Mouse (Mus musculus) thymus, postnatal 25 days (tissue): ENCODE measurements around the gene Sema7a.

Source experiments
- DNase-seq: peaks from one replicate; pipeline ENCODE4 v3.0.0; 2022

Sema7a gene

GRCm38 (mm10) chr9:57939431-57940348, at the start of gene Sema7a:
Gene Sema7a, plus strand, starts transcription at chr9:57940112.
- DNase-seq: peak; percentile 90

- DNase-seq: no peak
These were observed 39.4 kb upstream of the Sema7a start for GRCm38 (mm10) chr9:57900478-57900877.

DNA sequence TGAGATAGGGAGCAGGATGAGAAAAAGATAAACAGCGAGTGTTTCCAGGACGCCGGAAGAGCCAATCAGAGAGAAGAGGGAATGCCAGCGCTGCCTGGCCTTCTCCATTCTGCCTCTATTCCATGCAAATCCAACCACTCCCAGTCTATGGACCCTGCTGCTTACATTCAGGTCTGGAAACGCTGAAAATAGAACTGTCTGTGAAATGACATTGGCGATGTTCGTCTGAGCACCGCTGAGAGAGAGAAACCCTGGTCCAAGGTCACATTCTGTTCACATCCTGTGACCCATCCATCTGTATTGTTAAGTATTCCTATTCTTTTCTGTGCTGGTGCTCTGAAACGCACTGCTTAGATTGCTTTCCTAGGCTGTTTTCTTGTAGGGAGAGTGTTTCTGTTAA, 38.7 kb upstream of the Sema7a start:
- no peak for DNase-seq

DNA sequence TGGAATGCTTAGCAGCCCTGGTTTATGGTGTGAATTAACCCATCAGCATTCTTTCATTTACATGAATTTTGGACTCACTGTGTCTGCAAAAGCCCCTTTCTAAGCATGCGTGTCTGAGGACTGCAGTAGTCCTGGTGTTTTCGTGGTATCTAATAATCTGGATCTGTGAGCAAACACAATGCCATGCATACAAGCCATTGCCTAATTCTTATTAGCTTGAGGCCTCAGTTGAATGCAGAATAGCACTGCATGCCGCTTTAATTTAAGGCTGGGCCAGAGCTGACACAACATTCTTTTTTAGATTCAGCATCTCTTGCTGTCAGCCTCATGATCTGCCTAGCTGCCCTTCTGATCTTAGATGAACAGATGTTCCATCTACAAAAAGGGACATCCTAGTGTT, 38.3 kb upstream of the Sema7a start:
- DNase-seq: no peak

GRCm38 (mm10) chr9:57902132-57902531, 37.8 kb upstream of the Sema7a start:
- DNase-seq: no peak

DNA sequence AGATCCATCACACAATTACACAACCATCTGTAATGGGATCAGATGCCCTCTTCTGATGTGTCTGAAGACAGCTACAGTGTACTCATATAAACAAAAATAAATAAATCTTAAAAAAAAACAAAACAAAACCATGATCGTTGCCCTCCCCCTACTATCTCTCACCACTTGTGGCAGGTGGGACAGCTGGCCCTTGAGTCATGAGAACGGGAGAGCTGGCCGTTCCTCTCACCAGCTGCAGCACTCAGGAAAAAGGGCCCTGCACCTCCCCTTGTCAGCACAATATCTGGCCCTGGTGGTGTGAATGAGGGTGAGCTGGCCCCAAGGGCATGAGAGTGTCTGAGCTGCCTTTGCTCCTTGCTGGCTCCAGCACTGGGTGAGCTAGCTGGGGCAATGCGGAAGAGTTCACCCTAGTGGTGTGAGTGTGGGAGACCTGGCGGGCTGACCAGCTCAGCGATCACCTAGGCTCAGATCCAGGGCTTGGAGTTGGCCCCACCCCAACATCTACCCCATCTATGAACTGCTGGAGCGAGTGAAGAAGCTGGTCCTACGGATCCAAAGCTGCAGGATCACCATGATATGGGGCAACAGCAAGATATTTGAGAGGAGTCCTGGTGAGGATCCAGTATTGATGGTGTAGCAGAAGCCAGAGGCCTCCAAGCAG, 36.2 kb upstream of the Sema7a start:
- DNase-seq: no peak

DNA sequence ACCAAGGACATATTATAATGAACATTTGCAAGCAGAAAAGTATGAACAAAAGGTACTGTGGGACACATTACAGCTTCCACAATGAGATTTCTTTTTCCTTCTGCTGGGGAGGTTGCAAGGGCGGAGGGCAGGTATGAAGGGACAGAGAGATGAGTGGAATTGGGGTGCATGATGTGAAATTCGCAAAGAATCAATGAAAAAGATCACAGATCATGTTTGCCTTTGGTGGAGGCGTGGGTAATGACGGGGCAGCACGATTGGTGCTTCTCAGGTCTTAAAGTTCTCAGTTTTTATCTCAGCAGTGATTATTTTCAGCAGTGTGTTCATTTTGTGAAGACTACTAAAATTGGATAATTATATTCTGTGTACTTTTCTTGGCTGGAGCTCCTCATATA, 35.7 kb upstream of the Sema7a start:
- DNase-seq: no peak

GRCm38 (mm10) chr9:57907206-57907605, 32.7 kb upstream of the Sema7a start:
- no peak for DNase-seq

DNA sequence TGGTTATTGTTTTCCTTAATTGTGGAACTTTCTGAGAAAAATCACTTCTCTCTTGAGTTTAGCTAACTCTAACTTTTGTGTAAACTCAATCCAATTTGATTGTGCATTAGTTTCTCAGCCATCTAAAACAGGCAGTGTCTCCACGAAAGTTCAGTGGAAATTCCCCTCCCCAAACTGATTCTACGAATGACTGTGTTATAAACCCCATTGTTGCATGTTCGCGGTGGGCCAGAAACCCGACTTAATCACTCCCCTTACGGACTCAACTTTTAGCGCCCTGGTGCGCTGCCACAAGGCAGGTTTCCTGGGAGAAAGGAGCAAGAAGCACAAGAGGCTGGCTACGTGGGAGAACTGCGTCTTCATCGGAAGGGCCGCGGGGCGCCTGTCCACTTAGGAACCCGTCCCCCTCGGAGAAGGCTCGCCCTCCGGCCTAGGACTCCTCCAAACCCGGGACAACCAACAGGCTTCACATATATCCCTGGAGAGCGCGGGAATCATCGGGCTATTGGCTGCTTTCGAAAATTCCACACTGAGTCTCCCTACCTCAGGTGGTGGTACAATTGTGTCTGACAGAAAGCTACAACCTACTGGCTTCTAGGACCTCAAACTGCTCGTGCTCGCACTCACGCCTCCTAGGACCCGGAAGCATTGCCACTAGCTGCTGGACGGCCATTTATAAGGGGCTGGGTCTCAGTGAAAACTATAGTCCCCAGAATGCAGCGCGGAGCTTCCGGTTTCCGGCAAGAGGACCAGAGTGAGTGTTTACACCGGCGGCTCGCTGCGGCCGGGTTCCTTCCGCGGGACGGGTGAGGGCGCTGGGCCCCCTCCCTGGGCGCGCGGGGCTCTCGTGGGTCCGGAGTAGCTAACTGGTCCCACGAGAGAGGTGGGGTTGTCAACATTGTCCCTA, 29.4 kb upstream of the Sema7a start, which contains the start of gene Ubl7:
Ubl7 (plus strand) TSS at position 726 of the 907 bp plus-strand sequence.
- peak; percentile 91 for DNase-seq

GRCm38 (mm10) chr9:57912571-57912970, 27.3 kb upstream of the Sema7a start:
- no peak for DNase-seq

DNA sequence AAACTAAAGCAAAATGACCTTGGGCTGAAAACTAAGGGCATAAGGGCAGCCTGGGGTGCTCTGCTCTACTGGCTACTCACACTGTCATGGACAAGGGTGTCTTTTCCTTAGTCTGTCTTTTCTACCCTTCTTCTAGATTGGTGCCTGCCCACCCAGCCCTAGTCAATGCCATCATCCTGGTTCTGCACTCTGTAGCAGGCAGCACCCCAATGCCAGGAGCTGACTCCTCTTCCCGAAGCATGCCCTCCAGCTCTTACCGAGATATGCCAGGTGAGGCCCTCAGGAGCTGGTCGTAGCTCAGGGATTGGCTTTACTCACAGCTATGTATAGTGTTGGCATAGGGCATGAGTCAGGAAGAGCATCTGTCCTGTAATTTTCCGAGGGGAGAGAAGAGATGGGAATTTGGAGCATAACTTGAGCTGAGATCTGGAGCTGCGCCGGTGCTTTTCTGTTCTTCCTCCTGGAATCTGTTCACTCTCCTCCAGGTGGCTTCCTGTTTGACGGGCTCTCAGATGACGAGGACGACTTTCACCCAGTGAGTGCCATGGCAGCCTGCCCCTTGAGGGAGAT, 18.3 kb upstream of the Sema7a start:
- no peak for DNase-seq

DNA sequence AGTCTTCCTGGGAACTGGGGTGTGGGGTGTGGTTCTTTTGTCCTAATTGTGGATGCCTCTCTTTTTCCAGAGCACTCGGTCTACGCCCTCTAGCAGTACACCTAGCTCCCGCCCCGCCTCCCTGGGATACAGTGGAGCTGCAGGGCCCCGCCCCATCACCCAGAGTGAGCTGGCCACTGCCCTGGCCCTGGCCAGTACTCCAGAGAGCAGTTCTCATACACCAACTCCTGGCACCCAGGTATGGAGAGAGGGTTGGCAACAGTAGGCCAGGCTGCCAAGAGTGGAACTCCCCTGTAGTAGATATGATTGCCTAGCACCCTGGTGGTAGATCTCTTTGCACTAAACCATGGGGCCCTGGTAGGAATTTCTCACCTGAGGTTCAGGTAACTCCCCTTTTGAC, 17.5 kb upstream of the Sema7a start:
- DNase-seq: no peak

DNA sequence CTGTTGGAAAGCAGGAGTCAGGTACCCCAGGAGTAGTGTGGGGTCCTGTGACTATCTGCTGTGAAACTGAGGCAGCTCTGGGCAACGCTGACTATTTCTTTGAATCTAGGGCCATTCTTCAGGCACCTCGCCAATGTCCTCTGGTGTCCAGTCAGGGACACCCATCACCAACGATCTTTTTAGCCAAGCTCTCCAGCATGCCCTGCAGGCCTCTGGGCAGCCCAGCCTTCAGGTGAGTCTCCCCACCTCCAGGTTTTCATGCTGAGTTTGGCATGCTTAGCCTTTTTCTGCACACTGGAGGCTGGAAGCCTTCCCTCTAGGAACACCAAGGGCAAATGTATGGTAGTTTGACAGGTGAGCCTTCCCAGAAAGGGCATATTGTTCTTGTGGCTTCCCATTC, 16.9 kb upstream of the Sema7a start:
- DNase-seq: no peak

GRCm38 (mm10) chr9:57931166-57931767, 8.6 kb upstream of the Sema7a start:
- no peak for DNase-seq

DNA sequence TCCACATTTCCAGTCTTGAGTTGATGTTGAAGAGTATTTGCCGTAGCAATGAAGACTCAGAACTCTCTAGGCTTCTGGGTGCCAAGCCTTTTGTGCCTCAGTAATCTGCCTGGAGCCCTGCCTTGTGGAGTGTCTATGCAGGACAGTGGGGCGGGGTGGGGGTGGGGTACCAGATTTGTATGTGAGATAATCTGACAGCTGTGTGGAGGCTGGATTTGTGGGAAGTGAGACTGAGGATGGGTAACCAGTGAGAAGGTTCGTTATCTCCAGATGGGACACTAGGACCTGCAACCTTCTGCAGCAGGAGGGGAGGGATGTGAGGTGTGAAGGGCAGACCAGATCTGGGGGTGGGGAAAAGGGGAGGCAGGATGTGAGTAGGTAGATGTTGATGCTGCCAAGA, 7.7 kb upstream of the Sema7a start:
- no peak for DNase-seq

GRCm38 (mm10) chr9:57932831-57933602, 6.9 kb upstream of the Sema7a start:
- DNase-seq: no peak

DNA sequence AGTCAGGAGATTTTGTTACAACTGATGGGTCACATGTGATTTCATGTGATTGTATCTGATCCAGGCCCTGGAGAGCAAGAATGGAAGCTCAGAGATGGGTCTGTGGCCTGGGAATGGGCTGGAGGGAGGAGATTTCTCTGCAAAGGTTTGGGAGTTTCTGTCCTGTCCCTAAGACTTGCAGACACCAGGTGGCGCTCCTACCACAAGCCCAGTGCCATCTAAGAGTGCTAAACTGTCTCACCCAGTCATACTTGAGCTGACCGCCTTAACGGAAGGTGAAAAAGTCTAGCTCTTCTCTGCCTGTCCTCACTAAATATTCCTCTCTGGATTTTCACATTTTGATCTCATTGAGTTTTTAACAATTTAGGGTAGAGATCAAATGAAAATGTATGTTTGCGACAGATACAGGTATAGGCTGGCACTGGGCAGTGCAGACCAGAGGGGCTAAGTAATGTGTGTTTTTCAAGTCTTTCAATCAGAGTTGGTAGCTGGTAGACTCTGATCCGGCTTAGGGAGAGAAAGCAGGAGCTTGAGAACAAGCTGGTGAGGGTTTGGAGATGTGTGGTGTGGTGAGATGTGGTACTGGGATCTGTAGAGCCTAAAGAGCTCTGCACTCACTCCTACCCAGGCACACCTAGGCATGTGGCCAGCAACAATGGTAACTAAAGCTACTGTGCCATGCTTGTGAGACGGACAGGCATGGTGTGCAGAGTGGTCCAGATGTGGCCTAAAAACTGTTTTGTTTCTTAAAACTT, 4.1 kb upstream of the Sema7a start:
- DNase-seq: peak; percentile 92

GRCm38 (mm10) chr9:57937171-57937570, 2.7 kb upstream of the Sema7a start:
- no peak for DNase-seq

GRCm38 (mm10) chr9:57937651-57938050, 2.3 kb upstream of the Sema7a start:
- no peak for DNase-seq

DNA sequence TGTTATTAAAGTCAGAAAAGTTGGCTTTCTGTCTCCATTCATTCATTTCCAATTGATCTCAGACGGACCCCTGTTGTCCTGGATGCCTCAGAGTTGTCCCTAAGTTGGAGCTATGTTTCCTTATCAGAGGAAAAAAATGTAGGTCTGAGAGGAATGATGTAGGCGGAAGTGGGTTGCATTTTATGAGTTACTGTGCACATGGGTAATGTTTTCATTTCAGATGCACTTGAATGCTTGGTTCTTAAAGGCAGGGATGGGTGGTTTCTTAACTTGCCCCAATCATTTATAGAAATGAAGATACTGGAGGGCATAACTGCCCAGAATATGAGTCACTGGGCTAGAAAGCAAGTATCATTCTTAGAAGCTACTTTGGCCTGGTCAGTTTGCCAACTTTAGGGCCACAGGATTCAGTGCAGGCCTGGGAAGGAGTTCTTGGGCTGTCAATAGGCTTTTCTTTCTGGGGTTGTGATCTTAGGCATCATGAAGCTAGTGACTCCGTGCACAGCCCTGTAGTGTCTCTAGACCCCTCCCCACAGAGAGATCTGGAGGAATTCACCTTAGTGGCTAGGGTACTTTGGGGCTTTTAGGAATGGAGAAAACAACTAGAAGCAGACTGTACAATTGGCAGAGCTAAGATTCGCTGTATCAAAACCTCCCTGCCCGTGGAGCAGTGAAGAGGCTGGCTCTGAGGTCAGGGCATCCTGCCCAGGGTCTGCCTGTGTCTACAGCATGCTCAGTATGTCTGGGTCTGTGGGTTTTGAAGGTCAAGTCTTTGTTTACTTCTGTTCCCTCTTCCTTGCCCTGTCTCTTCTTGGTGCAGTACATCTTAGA, 1.5 kb upstream of the Sema7a start:
- no peak for DNase-seq
